Mouse (Mus musculus) embryonic stem cell, embryonic (primary cell): ENCODE measurements around the gene Dennd5b.

Experiments used
- CTCF ChIA-PET, 4 experiments: fragments of 300-600 bp in 2 of 4; fragments of 350-600 bp in 2 of 4; sonication (Branson Sonifier 250); formaldehyde crosslinking; loops; one replicate each; lab custom pipeline; 2022; ENCODE audit warnings: inconsistent platforms in 2 of 4; lab: Charles Lee
- POLR2A ChIA-PET, 4 experiments: fragments of 300-600 bp in 2 of 4; fragments of 350-600 bp in 2 of 4; sonication (Branson Sonifier 250); formaldehyde crosslinking; loops; one replicate each; lab custom pipeline; 2022; ENCODE audit warnings: antibody characterized with exemption in 4 of 4, inconsistent platforms in 1 of 4; lab: Charles Lee

Dennd5b gene

GRCm38 (mm10) chr6:149101076-149101942 is at the start of gene Dennd5b:
Gene Dennd5b, minus strand, starts transcription at chr6:149101680.
- ChIA-PET POLR2A (interaction anchor here (0.6 to 3.6 kb wide), 62 partner anchors 10 to 750 kb away, joined by 3 to 24 read pairs (median 4); partner anchors contain the start of genes Sinhcaf (in 3 of the 4), Amn1 (in 1 of the 4), Bicd1 (in 1 of the 4) and Caprin2 (in 1 of the 4)), CTCF (interaction anchor here (0.5 to 2.4 kb wide), 8 partner anchors 19 to 337 kb away, joined by 3 to 13 read pairs (median 4); no protein-coding TSS in a partner anchor)

- CTCF ChIA-PET, result no interaction called here
- POLR2A ChIA-PET, result interaction anchor here in 2 of 4 experiments (1.2 to 1.4 kb wide), 2 partner anchors 10 to 193 kb away, joined by 3 read pairs; no protein-coding TSS in a partner anchor
These were observed 47.2 kb upstream of the Dennd5b start for GRCm38 (mm10) chr6:149148436-149149229.

- CTCF ChIA-PET, result interaction anchor here in 1 of 4 experiments (0.6 kb wide), 1 partner anchor 14 kb away, joined by 7 read pairs; no protein-coding TSS in a partner anchor
These were observed 43.7 kb upstream of the Dennd5b start for GRCm38 (mm10) chr6:149145143-149145542.

GRCm38 (mm10) chr6:149141393-149142173 is 40.1 kb upstream of the Dennd5b start:
- ChIA-PET POLR2A (interaction anchor here (0.6 to 2.7 kb wide), 28 partner anchors 9 to 268 kb away, joined by 3 to 17 read pairs (median 4); partner anchors contain the start of genes Resf1 (in 3 of the 4), Amn1 (in 2 of the 4), Bicd1 (in 2 of the 4) and Caprin2 (in 1 of the 4)), CTCF (no interaction called here)

More at GRCm38 (mm10) chr6:149145143-149145542, 43.7 kb upstream of the Dennd5b start:
- POLR2A ChIA-PET, result interaction anchor here in 1 of 4 experiments (1.0 to 1.9 kb wide), 5 partner anchors 10 to 167 kb away, joined by 3 to 7 read pairs (median 3); partner anchors contain the start of genes Amn1 and Dennd5b

DNA sequence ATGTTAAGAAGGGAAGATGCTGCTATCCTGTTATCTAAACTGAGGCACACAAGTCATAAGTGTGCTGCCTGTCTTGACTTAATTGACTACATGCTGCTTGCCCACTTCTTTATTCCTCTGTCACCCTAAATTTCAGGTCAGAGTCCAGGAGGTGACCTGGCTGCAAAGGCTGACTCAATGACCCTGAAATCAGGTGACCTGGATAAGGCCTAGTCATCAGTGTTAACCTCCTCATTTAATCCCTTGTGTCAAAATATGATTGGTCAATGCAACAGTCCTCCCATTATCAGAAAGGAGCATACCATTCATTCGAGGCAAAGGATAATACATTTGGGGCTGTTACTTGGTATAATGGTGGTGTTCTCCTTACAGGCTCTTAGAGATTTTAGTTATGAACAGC is 38.0 kb upstream of the Dennd5b start, which contains the start of gene Etfbkmt:
Gene Etfbkmt, plus strand, starts transcription at position 379 of the 400 bp plus-strand sequence.
- ChIA-PET POLR2A (interaction anchor here in 1 of 4 experiments (0.7 kb wide), 1 partner anchor 12 kb away, joined by 4 read pairs; no protein-coding TSS in a partner anchor), CTCF (no interaction called here)

DNA sequence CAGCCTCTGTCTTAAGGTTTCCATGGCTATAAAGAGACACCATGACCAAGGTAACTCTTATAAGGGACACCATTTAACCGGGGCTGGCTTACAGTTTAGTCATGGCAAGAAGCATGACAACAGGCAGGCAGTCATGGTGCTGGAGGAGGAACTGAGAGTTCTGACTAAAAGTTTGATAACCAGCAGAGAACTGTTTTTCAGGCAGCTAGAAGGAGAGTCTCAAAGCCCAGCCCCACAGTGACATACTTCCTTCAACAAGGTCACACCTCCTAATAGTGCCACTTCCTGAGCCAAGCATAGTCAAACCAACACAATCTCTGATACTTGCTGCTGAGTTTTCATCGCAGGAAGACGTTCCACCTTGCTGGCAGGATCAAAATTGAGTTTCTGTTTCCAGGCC is 37.5 kb upstream of the Dennd5b start:
- ChIA-PET CTCF (no interaction called here), POLR2A (interaction anchor here in 1 of 4 experiments (1.8 kb wide), 1 partner anchor 49 kb away, joined by 8 read pairs; the partner anchor contains the start of gene Amn1)

DNA sequence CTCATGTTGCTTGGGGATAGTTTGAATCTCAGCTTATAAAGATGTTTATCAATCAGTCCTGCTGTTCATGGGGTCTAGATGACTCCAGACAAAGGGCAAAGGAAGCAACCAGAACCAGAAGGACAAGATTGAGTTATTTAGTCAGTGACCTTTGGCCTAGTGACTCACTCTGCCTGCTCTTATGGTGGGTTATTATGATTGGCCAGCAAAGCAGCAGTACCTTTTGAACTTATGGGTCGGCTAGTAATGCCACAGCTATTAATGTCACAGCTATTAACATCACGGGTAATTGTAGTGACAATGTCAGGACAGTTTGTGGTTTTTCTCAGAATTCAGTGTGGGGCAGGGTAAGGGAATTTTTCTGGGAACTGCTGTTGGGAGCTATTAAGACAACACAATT is 36.5 kb upstream of the Dennd5b start:
- POLR2A ChIA-PET, result interaction anchor here in 1 of 4 experiments (1.1 to 1.8 kb wide), 3 partner anchors 34 to 120 kb away, joined by 3 to 8 read pairs (median 3); partner anchors contain the start of gene Amn1

DNA sequence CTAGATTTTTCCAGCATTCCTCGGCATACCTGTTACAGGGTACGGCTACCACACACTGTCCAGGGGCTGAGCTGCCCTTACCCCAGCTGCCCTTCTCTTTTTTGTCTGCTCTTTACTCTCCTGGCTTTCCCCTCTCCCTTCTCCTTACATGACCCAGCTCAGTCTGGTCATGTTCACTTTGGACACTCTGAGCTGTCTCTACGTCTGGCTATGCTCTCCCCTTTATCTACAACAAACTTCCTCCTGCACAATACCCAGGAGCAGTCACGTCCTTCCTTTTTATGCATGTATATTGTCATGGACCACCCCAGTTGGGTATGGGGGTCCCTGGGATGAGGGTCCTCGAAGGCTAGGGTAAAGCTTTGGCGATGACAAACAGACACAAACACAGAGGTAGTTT is 34.2 kb upstream of the Dennd5b start:
- ChIA-PET POLR2A (interaction anchor here in 2 of 4 experiments (0.5 to 1.2 kb wide), 2 partner anchors 177 to 347 kb away, joined by 3 read pairs; no protein-coding TSS in a partner anchor), CTCF (interaction anchor here in 1 of 4 experiments (0.6 kb wide), 1 partner anchor 12 kb away, joined by 3 read pairs; no protein-coding TSS in a partner anchor)

More for the DNA sequence above, 36.5 kb upstream of the Dennd5b start:
- CTCF ChIA-PET, result interaction anchor here in 1 of 4 experiments (0.5 kb wide), 1 partner anchor 10 kb away, joined by 3 read pairs; no protein-coding TSS in a partner anchor

DNA sequence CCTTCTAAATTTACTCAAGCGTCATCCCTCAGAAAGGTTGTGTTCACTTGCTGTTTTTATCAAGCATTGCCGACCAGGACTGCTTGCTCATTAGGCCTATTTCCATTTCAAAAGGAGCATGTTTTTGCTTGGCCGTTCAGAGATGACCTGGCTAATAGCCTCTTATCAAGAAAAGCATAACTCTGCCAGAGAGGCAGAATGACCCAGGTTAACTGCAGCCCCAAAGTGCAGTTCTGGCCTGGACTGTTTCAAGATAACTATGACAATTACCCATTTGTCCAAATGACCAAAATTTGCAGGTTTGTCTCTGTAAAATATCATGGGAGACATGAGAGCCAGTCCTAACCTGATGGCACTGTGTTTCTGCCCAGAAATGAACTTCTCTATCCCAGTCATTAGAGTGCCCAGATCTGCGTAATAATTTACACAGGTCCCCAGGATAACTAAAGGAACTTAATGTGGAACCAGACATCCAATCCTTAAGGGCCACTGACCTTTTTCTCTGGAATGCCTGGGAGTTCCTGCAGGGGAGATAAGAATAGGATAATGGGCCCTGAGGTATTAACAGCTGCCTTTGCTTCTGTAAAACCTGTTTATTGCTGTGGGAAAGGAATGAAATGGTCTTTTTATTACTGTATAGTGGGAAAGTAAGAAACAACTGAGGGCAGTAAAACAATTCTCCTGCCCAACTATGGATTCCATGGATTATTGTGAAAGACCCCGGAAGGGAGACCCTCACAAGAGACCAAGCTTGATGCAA is 33.1 kb upstream of the Dennd5b start:
- ChIA-PET CTCF (no interaction called here), POLR2A (interaction anchor here in 1 of 4 experiments (0.7 kb wide), 1 partner anchor 142 kb away, joined by 8 read pairs; no protein-coding TSS in a partner anchor)

- ChIA-PET CTCF (interaction anchor here (0.6 to 1.2 kb wide), 6 partner anchors 13 to 245 kb away, joined by 3 to 7 read pairs (median 4); partner anchors contain the start of gene Amn1 (in 1 of the 4)), POLR2A (interaction anchor here in 2 of 4 experiments (0.6 to 1.8 kb wide), 4 partner anchors 9 to 231 kb away, joined by 3 to 10 read pairs (median 3); no protein-coding TSS in a partner anchor)
These were observed 31.0 kb upstream of the Dennd5b start for GRCm38 (mm10) chr6:149132311-149133077.

DNA sequence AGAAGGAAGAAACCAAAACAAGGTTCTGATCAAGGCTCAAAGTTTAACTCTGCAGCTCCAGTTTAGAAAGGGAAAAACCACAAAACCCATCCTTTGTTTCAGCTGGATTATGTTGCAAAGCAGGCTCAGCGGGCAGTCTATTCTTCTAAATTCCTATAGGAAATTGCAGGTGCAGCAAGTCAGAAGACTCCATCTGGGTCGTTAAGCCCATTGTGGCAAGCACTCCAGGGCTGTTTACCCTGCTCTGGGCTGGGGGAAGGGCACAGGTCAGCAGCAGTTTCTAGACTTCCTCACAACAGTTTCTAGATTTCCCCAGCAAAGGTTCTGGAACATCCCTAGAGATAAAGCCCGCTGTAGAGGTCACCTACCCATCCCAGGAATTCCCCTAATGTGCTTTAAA is 29.6 kb upstream of the Dennd5b start:
- ChIA-PET POLR2A (interaction anchor here (0.5 to 2.7 kb wide), 27 partner anchors 11 to 434 kb away, joined by 3 to 12 read pairs (median 4); partner anchors contain the start of genes Bicd1 (in 2 of the 4), Dennd5b (in 2 of the 4) and Caprin2 (in 1 of the 4)), CTCF (interaction anchor here (0.6 to 0.9 kb wide), 4 partner anchors 11 to 262 kb away, joined by 3 to 7 read pairs (median 3); no protein-coding TSS in a partner anchor)

DNA sequence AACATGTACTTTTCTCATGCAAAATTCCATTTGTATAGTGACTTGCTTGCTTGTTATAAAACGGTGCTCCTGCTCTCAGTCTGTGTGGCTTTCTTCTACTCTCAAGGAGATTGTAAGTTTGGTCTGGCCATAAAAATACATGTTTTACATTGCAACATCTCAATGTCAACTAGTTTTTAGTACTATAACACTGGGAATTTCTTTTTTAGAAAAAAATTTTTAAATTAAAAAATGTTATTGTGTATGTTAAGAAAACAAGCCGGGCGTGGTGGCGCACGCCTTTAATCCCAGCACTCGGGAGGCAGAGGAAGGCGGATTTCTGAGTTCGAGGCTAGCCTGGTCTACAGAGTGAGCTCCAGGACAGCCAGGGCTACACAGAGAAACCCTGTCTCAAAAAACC is 28.4 kb upstream of the Dennd5b start, which contains the start of gene Gm10203:
Gene Gm10203, plus strand, starts transcription at position 301 of the 400 bp plus-strand sequence.
- POLR2A ChIA-PET, result interaction anchor here in 3 of 4 experiments (0.7 to 2.7 kb wide), 10 partner anchors 12 to 279 kb away, joined by 3 to 12 read pairs (median 3); no protein-coding TSS in a partner anchor
- CTCF ChIA-PET, result interaction anchor here in 2 of 4 experiments (0.6 to 0.9 kb wide), 3 partner anchors 10 to 288 kb away, joined by 3 to 5 read pairs (median 4); no protein-coding TSS in a partner anchor

- ChIA-PET POLR2A (interaction anchor here in 1 of 4 experiments (0.7 to 1.3 kb wide), 5 partner anchors 13 to 264 kb away, joined by 3 to 7 read pairs (median 4); partner anchors contain the start of gene Etfbkmt), CTCF (interaction anchor here in 1 of 4 experiments (0.7 kb wide), 1 partner anchor 357 kb away, joined by 4 read pairs; no protein-coding TSS in a partner anchor)
These were observed 25.2 kb upstream of the Dennd5b start for GRCm38 (mm10) chr6:149126675-149127074.

GRCm38 (mm10) chr6:149123042-149123441 is 21.6 kb upstream of the Dennd5b start:
- POLR2A ChIA-PET, result interaction anchor here in 2 of 4 experiments (0.6 to 0.8 kb wide), 3 partner anchors 23 to 218 kb away, joined by 3 to 4 read pairs (median 4); no protein-coding TSS in a partner anchor
- CTCF ChIA-PET, result no interaction called here
